Mouse (Mus musculus) intestine, postnatal 0 days (tissue): Measurements from ENCODE around the gene Lypd4. TPM values are rescaled to one million over a fixed set of nuclear protein-coding genes. Genes with fewer than 3 reads are reported as not detected.
A peak's percentile ranks its signal among the peaks of the same experiment; 100 is the strongest.
"Not testable (repeated sequence)": the region's sequence is repeated elsewhere in the genome, so short reads cannot be mapped to it uniquely, and the experiment has no call there.

ENCODE experiments used
- ATAC-seq: fragments of 200-750 bp; cut with Nextera tagmentation; 2 replicates; pipeline ENCODE4 v1.8.0; 2017; ENCODE audit warnings: mild to moderate bottlenecking, moderate TSS enrichment, moderate library complexity
- H3K27ac ChIP-seq: fragments of 300-500 bp; sonication (generic); 2 replicates; pipeline ENCODE4 v1.5.1; 2014; ENCODE audit warnings: mild to moderate bottlenecking, low read depth, low read length, moderate library complexity
- H3K27me3 ChIP-seq: fragments of 300-500 bp; sonication (generic); replicated peaks from 2 replicates; pipeline ENCODE4 v1.6.1; 2014; ENCODE audit warnings: low read length, mixed read lengths; ENCODE audit not compliant: control insufficient read depth, insufficient read depth
- H3K36me3 ChIP-seq: fragments of 300-500 bp; sonication (generic); 2 replicates; pipeline ENCODE4 v1.6.1; 2014; ENCODE audit warnings: mild to moderate bottlenecking, moderate library complexity; ENCODE audit not compliant: control insufficient read depth, insufficient read depth
- H3K4me1 ChIP-seq: fragments of 300-500 bp; sonication (generic); replicated peaks from 2 replicates; pipeline ENCODE4 v1.6.1; 2014; ENCODE audit warnings: antibody characterized with exemption, low read length, mixed read lengths; ENCODE audit not compliant: control insufficient read depth, insufficient read depth
- H3K4me2 ChIP-seq: fragments of 300-500 bp; sonication (generic); replicated peaks from 2 replicates; pipeline ENCODE4 v1.6.1; 2014; ENCODE audit warnings: low read depth, mild to moderate bottlenecking, moderate library complexity
- H3K4me3 ChIP-seq: fragments of 300-500 bp; sonication (generic); 2 replicates; pipeline ENCODE4 v1.5.1; 2014; ENCODE audit warnings: low read depth, low read length
- H3K9ac ChIP-seq: fragments of 300-500 bp; sonication (generic); 2 replicates; pipeline ENCODE4 v1.6.1; 2014; ENCODE audit warnings: mild to moderate bottlenecking, low read depth, low read length
- H3K9me3 ChIP-seq: fragments of 300-500 bp; sonication (generic); 2 replicates; pipeline ENCODE4 v1.6.1; 2016; ENCODE audit warnings: mixed run types; ENCODE audit not compliant: control insufficient read depth
- CTCF ChIP-seq: sonication (generic); IDR thresholded peaks from 2 replicates; pipeline ENCODE4 v1.5.1; 2016; ENCODE audit warnings: low read depth, mild to moderate bottlenecking, control low read depth, antibody characterized with exemption, moderate library complexity
- WGBS: fragments of 180-500 bp; shearing (Covaris S2); extraction: QIAGEN DNeasy Blood & Tissue Kit; methylation state at CpG from one replicate; pipeline ENCODE4 v1.1.7; 2014; 5-methylcytosine and 5-hydroxymethylcytosine counted together
- polyA plus RNA-seq: library from polyadenylated mRNA; unstranded; fragments of >200 nt; fragmentation: Nextera tagmentation; extraction: Ambion mirVana; gene quantifications from 2 replicates; pipeline ENCODE4 v1.2.1, GENCODE M21; 2015

Gene Lypd4
- polyA plus RNA-seq, 1 experiment from 2014 or later: not detected

- 65% methylated on average over 8 of the region's 8 CpGs for WGBS
- no peak for ATAC-seq
- no peaks in the 10 kb centered on the region for H3K9me3 ChIP-seq
- no peak overlapping the region for H3K27ac ChIP-seq
- no peaks in the 10 kb centered on the region for H3K36me3 ChIP-seq
- TF ChIP-seq CTCF: no peak
- no peak overlapping the region for H3K4me2 ChIP-seq
- no peak overlapping the region for H3K4me3 ChIP-seq
- no peak overlapping the region for H3K9ac ChIP-seq
- no peaks in the 10 kb centered on the region for H3K4me1 ChIP-seq
- H3K27me3 ChIP-seq: no peaks in the 10 kb centered on the region
These were observed 17.0 kb downstream of the Lypd4 start for GRCm38 (mm10) chr7:24852557-24853232.

GRCm38 (mm10) chr7:24851596-24852325, 18.0 kb downstream of the Lypd4 start:
- Histone ChIP-seq H3K4me3 (no peak overlapping the region), H3K4me2 (no peak overlapping the region), H3K27ac (no peak overlapping the region), H3K36me3 (no peaks in the 10 kb centered on the region), H3K9ac (no peak overlapping the region), H3K4me1 (no peaks in the 10 kb centered on the region), H3K9me3 (no peaks in the 10 kb centered on the region), H3K27me3 (no peaks in the 10 kb centered on the region)
- WGBS: 80% methylated on average over 5 of the region's 5 CpGs
- ATAC-seq: no peak
- TF ChIP-seq CTCF: no peak

- Histone ChIP-seq H3K4me2 (no peak overlapping the region), H3K27ac (no peak overlapping the region), H3K36me3 (no peaks in the 10 kb centered on the region), H3K9me3 (no peaks in the 10 kb centered on the region), H3K4me3 (no peak overlapping the region), H3K27me3 (no peaks in the 10 kb centered on the region), H3K4me1 (no peaks in the 10 kb centered on the region), H3K9ac (no peak overlapping the region)
- WGBS: 17% methylated on average over 6 of the region's 6 CpGs
- TF ChIP-seq CTCF: no peak
- ATAC-seq: peak; percentile 64; the same call in 1 of the 2 replicates
These were observed 18.8 kb downstream of the Lypd4 start for GRCm38 (mm10) chr7:24850899-24851303.

- H3K27ac ChIP-seq: no peak overlapping the region
- TF ChIP-seq CTCF: no peak
- 18% methylated on average over 5 of the region's 5 CpGs for WGBS
- H3K36me3 ChIP-seq: no peaks in the 10 kb centered on the region
- no peak overlapping the region for H3K4me2 ChIP-seq
- H3K9ac ChIP-seq: no peak overlapping the region
- ATAC-seq: no peak
- no peaks in the 10 kb centered on the region for H3K4me1 ChIP-seq
- H3K27me3 ChIP-seq: no peaks in the 10 kb centered on the region
- no peak overlapping the region for H3K4me3 ChIP-seq
- no peaks in the 10 kb centered on the region for H3K9me3 ChIP-seq
These were observed 19.6 kb downstream of the Lypd4 start for GRCm38 (mm10) chr7:24850162-24850561.

- H3K4me3 ChIP-seq, ATAC-seq, H3K36me3 ChIP-seq, H3K9me3 ChIP-seq, H3K27ac ChIP-seq, H3K4me1 ChIP-seq, H3K9ac ChIP-seq, H3K27me3 ChIP-seq, H3K4me2 ChIP-seq: not testable (repeated sequence)
- 9% methylated on average over 2 of the region's 2 CpGs for WGBS
These were observed 23.2 kb downstream of the Lypd4 start for GRCm38 (mm10) chr7:24846576-24846975.

- Histone ChIP-seq H3K9me3 (no peaks in the 10 kb centered on the region), H3K9ac (no peak overlapping the region), H3K27ac (no peak overlapping the region), H3K27me3 (no peaks in the 10 kb centered on the region), H3K4me2 (no peak overlapping the region), H3K4me3 (no peak overlapping the region), H3K4me1 (no peaks in the 10 kb centered on the region), H3K36me3 (no peaks in the 10 kb centered on the region)
- WGBS: 4% methylated on average over 6 of the region's 6 CpGs
- ATAC-seq: no peak
- peak; percentile 34 for TF ChIP-seq CTCF
These were observed 24.0 kb downstream of the Lypd4 start for GRCm38 (mm10) chr7:24845713-24846112.
